Mouse (Mus musculus) adrenal gland, postnatal 0 days (tissue): Measurements from ENCODE around the gene Aldh8a1. TPM values are rescaled to one million over a fixed set of nuclear protein-coding genes. Genes with fewer than 3 reads are reported as not detected.

Experiments used
- polyA plus RNA-seq: library from polyadenylated mRNA; unstranded; fragments of >200 nt; fragmentation: Nextera tagmentation; extraction: Ambion mirVana; gene quantifications from 2 replicates; pipeline ENCODE4 v1.2.1, GENCODE M21; 2015

Gene Aldh8a1
- 2.8 and 4.2 TPM in 2 replicates for polyA plus RNA-seq

DNA sequence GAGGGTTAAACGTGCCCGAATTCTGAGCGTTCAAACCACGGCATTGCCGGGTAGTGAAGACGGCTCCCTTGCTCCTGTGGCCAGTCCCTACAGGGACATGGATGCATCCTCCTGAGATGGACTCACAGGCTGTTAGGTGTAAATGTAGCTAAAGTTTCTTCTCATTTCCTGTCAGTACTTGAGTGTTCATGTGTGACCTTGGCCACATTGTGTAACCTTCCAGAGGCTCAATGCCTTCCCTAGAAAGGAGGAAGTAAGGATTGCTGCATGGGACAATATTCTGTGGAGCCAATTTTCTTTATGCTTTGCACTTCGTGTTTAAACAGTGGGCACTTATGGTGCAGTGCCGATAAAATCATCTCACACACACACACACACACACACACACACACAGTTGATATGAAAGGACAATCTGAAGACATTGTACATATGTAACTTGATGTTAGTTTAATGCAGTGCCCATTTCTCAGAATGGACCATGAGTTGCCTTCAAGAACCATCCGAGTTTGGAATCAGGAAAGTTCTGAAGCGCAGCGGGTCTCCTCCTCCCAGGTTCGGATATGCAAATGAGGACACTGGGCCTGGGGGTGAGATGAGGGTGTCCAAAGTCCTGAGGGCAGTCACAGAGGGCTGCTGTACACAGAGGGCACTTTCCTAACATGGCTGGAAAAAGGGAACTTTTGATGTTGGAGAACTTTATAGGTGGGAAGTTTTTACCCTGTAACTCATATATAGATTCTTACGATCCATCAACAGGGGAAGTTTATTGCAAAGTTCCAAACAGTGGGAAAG, at the start of gene Aldh8a1:
Aldh8a1 (plus strand) TSS at position 610 of the 792 bp plus-strand sequence.

Other genes starting within 250 kb of the Aldh8a1 start
- gene Myb, start 216.3 kb upstream of the Aldh8a1 start, polyA plus RNA-seq: 0.68 and 2.2 TPM in 2 replicates
- gene Hbs1l, start 81.3 kb upstream of the Aldh8a1 start, polyA plus RNA-seq: 36.8 and 54.4 TPM in 2 replicates
- 0.25 TPM in 1 of 2 replicates, not detected in the other for gene 1700020N01Rik, start 215.9 kb downstream of the Aldh8a1 start, polyA plus RNA-seq